Mouse (Mus musculus) kidney, embryonic 16.5 days (tissue): Measurements from ENCODE around the gene Art5. TPM values are rescaled to one million over a fixed set of nuclear protein-coding genes. Genes with fewer than 3 reads are reported as not detected.

ENCODE experiments used
- ATAC-seq: fragments of 200-750 bp; cut with Nextera tagmentation; 2 replicates; pipeline ENCODE4 v1.8.0; 2017; ENCODE audit warnings: moderate TSS enrichment; ENCODE audit not compliant: low FRiP score, low TSS enrichment
- H3K27ac ChIP-seq: fragments of 300-500 bp; sonication (generic); 2 replicates; pipeline ENCODE4 v1.5.1; 2014; ENCODE audit warnings: low read length
- H3K27me3 ChIP-seq: fragments of 300-500 bp; sonication (generic); 2 replicates; pipeline ENCODE4 v1.6.1; 2014; ENCODE audit warnings: low read length, control low read depth, mixed read lengths; ENCODE audit not compliant: insufficient read depth
- H3K36me3 ChIP-seq: fragments of 300-500 bp; sonication (generic); 2 replicates; pipeline ENCODE4 v1.6.1; 2014; ENCODE audit warnings: low read length, control low read depth, mixed read lengths; ENCODE audit not compliant: insufficient read depth
- H3K4me1 ChIP-seq: fragments of 300-500 bp; sonication (generic); 2 replicates; pipeline ENCODE4 v1.6.1; 2014; ENCODE audit warnings: low read length, control low read depth, mixed read lengths; ENCODE audit not compliant: insufficient read depth
- H3K4me2 ChIP-seq: fragments of 300-500 bp; sonication (generic); replicated peaks from 2 replicates; pipeline ENCODE4 v1.6.1; 2014; ENCODE audit warnings: low read depth, low read length
- H3K4me3 ChIP-seq: fragments of 300-500 bp; sonication (generic); 2 replicates; pipeline ENCODE4 v1.5.1; 2014; ENCODE audit warnings: mild to moderate bottlenecking, low read length
- H3K9ac ChIP-seq: fragments of 300-500 bp; sonication (generic); replicated peaks from 2 replicates; pipeline ENCODE4 v1.6.1; 2014; ENCODE audit warnings: low read length
- H3K9me3 ChIP-seq: fragments of 300-500 bp; sonication (generic); 2 replicates; pipeline ENCODE4 v1.6.1; 2016; ENCODE audit warnings: low read length, control low read depth
- WGBS: fragments of 180-500 bp; shearing (Covaris S2); extraction: QIAGEN DNeasy Blood & Tissue Kit; methylation state at CpG from one replicate; pipeline ENCODE4 v1.1.7; 2014; 5-methylcytosine and 5-hydroxymethylcytosine counted together
- polyA plus RNA-seq: library from polyadenylated mRNA; unstranded; fragments of >200 nt; fragmentation: Nextera tagmentation; extraction: Ambion mirVana; gene quantifications from 2 replicates; pipeline ENCODE4 v1.2.1, GENCODE M21; 2015

The Art5 gene
- polyA plus RNA-seq, result 2.2 and 2.4 TPM in 2 replicates

DNA sequence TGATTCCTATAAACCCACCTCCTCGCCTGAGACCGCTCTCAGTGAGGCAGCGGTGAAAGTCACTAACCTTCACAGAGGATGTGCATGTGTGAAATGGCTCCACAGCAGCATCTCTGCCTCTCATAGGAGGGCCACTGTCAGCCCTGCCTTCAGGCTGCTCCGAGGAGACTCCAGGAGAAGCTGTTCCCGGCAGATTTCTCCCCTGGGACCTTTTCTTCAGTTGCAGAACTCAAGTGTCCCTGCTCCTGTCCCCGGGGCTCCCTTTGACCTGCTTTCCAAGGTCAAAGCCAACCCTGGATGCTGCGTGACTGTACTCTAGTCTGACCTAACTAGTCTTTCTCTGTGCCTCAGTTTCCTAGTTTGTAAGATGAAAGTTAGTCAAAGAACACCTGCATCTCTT is at the start of gene Art5:
Gene Art5 (minus strand): TSS at position 319 of the 400 bp plus-strand sequence.
- no peak for ATAC-seq
- Histone ChIP-seq H3K27me3 (no peaks in the 10 kb centered on the region), H3K4me2 (no peak within 1 kb of the TSS), H3K27ac (no peak within 1 kb of the TSS), H3K36me3 (no peaks in the 10 kb centered on the region), H3K4me1 (peaks cover 7% of the 10 kb centered on the region; the same call in 1 of the 2 replicates), H3K9me3 (no peaks in the 10 kb centered on the region), H3K9ac (no peak within 1 kb of the TSS), H3K4me3 (no peak within 1 kb of the TSS)
- 76% methylated on average over 7 of the region's 7 CpGs for WGBS

GRCm38 (mm10) chr7:102153691-102154090 is 44.4 kb upstream of the Art5 start:
- no peak overlapping the region for H3K9ac ChIP-seq
- no peaks in the 10 kb centered on the region for H3K4me1 ChIP-seq
- no peak overlapping the region for H3K27ac ChIP-seq
- H3K36me3 ChIP-seq, result peaks cover 45% of the 10 kb centered on the region
- no peak overlapping the region for H3K4me3 ChIP-seq
- WGBS, result 96% methylated on average over 5 of the region's 5 CpGs
- no peaks in the 10 kb centered on the region for H3K9me3 ChIP-seq
- H3K4me2 ChIP-seq, result no peak overlapping the region
- no peaks in the 10 kb centered on the region for H3K27me3 ChIP-seq
- ATAC-seq, result no peak

DNA sequence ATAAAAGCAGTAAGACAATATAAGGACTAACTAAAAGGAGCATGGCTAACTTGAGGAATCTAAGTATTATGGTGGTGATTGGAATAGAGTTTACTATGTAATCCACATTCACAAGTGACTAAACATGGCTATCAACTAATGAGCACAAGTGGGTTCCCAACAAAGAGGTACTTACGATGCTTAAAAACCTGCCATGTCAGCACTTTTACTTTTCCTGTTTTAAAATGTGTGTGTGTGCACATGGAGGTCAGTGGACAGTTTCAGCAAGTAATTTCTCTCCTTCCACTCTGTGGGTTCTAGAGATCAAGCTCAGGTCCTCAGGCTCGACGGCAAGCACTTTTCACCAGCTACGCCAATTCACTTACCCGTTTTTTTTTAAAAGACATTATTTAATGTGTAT is 28.6 kb upstream of the Art5 start:
- Histone ChIP-seq H3K9me3 (no peaks in the 10 kb centered on the region), H3K9ac (no peak overlapping the region), H3K4me1 (no peaks in the 10 kb centered on the region), H3K27me3 (no peaks in the 10 kb centered on the region), H3K4me2 (no peak overlapping the region), H3K27ac (no peak overlapping the region), H3K4me3 (no peak overlapping the region), H3K36me3 (peaks cover 62% of the 10 kb centered on the region)
- ATAC-seq, result no peak
- WGBS, result 93% methylated on average over 5 of the region's 5 CpGs

GRCm38 (mm10) chr7:102137464-102137863 is 28.2 kb upstream of the Art5 start:
- no peak for ATAC-seq
- WGBS, result 89% methylated on average over 1 of the region's 1 CpGs
- H3K4me1 ChIP-seq, result no peaks in the 10 kb centered on the region
- H3K27ac ChIP-seq, result no peak overlapping the region
- H3K4me3 ChIP-seq, result no peak overlapping the region
- no peak overlapping the region for H3K9ac ChIP-seq
- H3K9me3 ChIP-seq, result no peaks in the 10 kb centered on the region
- H3K36me3 ChIP-seq, result peaks cover 62% of the 10 kb centered on the region
- H3K4me2 ChIP-seq, result no peak overlapping the region
- no peaks in the 10 kb centered on the region for H3K27me3 ChIP-seq

DNA sequence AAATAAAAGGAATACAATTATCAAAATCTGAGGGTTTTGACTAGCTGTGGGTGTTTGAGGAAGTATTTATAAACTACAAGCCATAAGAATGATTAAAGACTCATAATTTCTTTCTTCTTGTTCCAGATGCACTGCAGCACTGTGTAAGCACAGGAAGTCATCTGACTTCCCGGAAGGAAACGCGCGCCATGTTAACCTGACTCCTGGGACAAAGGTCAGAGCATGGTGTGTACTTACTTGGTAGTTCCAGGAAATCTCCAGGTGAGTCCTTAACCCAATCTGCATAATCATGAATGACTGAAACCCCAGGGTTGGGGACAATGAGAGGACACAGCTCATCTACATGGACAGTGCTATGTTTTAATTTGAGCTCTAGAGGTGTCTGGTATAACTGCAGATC is 23.1 kb upstream of the Art5 start:
- ATAC-seq, result no peak
- Histone ChIP-seq H3K9me3 (no peaks in the 10 kb centered on the region), H3K27ac (no peak overlapping the region), H3K4me3 (no peak overlapping the region), H3K36me3 (peaks cover 66% of the 10 kb centered on the region), H3K27me3 (no peaks in the 10 kb centered on the region), H3K4me2 (no peak overlapping the region), H3K9ac (no peak overlapping the region), H3K4me1 (no peaks in the 10 kb centered on the region)
- WGBS, result 79% methylated on average over 4 of the region's 4 CpGs

GRCm38 (mm10) chr7:102120326-102120725 is 11.0 kb upstream of the Art5 start:
- Histone ChIP-seq H3K4me2 (no peak overlapping the region), H3K9ac (no peak overlapping the region), H3K4me1 (no peaks in the 10 kb centered on the region), H3K27ac (no peak overlapping the region), H3K9me3 (no peaks in the 10 kb centered on the region), H3K27me3 (no peaks in the 10 kb centered on the region), H3K4me3 (no peak overlapping the region), H3K36me3 (peaks cover 68% of the 10 kb centered on the region)
- no peak for ATAC-seq
- WGBS, result 96% methylated on average over 10 of the region's 10 CpGs

GRCm38 (mm10) chr7:102117382-102117781 is 8.1 kb upstream of the Art5 start:
- Histone ChIP-seq H3K27me3 (no peaks in the 10 kb centered on the region), H3K36me3 (peaks cover 40% of the 10 kb centered on the region), H3K27ac (no peak overlapping the region), H3K9me3 (no peaks in the 10 kb centered on the region), H3K4me1 (no peaks in the 10 kb centered on the region), H3K4me2 (no peak overlapping the region), H3K9ac (no peak overlapping the region), H3K4me3 (no peak overlapping the region)
- 72% methylated on average over 6 of the region's 6 CpGs for WGBS
- ATAC-seq, result no peak

DNA sequence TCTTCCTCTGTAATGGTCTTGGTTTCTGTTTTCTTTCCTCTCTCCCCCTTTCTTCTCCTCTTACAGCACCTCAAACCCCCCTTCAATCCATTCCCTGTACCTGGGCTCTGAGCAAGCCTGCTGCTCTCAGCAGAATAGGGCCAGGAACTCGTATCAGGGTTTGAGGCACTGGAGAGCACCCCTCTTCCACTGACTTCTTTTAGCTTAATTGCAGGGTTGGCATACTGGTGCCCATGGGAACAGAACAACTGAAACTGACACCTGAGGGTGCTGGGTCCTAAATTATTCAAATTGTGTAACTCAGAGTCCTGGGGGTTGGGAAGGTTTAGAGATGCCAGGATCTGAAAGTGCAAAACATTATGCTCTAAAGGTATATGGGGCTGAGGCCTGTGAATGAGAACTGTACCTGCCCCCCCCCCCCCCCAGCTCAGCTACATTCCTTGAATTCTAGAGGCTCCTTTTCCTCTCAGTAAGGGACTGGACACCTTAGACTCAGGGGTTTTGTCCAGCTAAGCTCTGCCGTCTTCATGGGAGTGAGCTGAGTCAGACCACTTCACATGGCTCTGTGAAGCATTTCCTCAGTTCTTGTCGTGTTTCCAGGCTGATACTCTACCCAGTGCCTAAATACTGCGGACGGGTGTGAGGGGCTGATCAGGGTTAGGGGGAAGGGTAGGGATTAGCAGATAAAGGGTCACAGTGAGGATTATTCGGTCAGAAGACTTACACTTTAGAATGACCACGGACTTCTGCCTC is 7.5 kb upstream of the Art5 start, which contains the start of gene Chrna10:
Gene Chrna10 (minus strand): TSS at position 250 of the 753 bp plus-strand sequence.
- peak; percentile 12; the same call in 1 of the 2 replicates for ATAC-seq
- H3K4me1 ChIP-seq, result no peaks in the 10 kb centered on the region
- H3K36me3 ChIP-seq, result peaks cover 34% of the 10 kb centered on the region
- H3K4me2 ChIP-seq, result no peak within 1 kb of the TSS
- no peaks in the 10 kb centered on the region for H3K9me3 ChIP-seq
- no peak within 1 kb of the TSS for H3K27ac ChIP-seq
- no peak within 1 kb of the TSS for H3K4me3 ChIP-seq
- H3K27me3 ChIP-seq, result no peaks in the 10 kb centered on the region
- no peak within 1 kb of the TSS for H3K9ac ChIP-seq
- WGBS, result 42% methylated on average over 7 of the region's 7 CpGs

GRCm38 (mm10) chr7:102113151-102113729 is 4.0 kb upstream of the Art5 start:
- no peaks in the 10 kb centered on the region for H3K4me1 ChIP-seq
- H3K27ac ChIP-seq, result no peak overlapping the region
- H3K4me2 ChIP-seq, result no peak overlapping the region
- H3K9me3 ChIP-seq, result no peaks in the 10 kb centered on the region
- H3K4me3 ChIP-seq, result no peak overlapping the region
- H3K9ac ChIP-seq, result no peak overlapping the region
- 0 out of 2 replicates have a peak, but pooled peaks cover under 1% of the 10 kb centered on the region for H3K36me3 ChIP-seq
- no peak for ATAC-seq
- H3K27me3 ChIP-seq, result no peaks in the 10 kb centered on the region
- 81% methylated on average over 45 of the region's 45 CpGs for WGBS

- H3K4me1 ChIP-seq, result peaks cover 7% of the 10 kb centered on the region; the same call in 1 of the 2 replicates
- ATAC-seq, result no peak
- no peak overlapping the region for H3K4me2 ChIP-seq
- H3K9me3 ChIP-seq, result no peaks in the 10 kb centered on the region
- H3K27me3 ChIP-seq, result no peaks in the 10 kb centered on the region
- H3K27ac ChIP-seq, result no peak overlapping the region
- H3K9ac ChIP-seq, result no peak overlapping the region
- H3K4me3 ChIP-seq, result no peak overlapping the region
- 87% methylated on average over 4 of the region's 4 CpGs for WGBS
- H3K36me3 ChIP-seq, result no peaks in the 10 kb centered on the region
These were observed 457 bp upstream of the Art5 start for GRCm38 (mm10) chr7:102109746-102110145.
